Mouse (Mus musculus) lung, postnatal 0 days (tissue): ENCODE results near the gene Trp53rkb. TPM values are rescaled to one million over a fixed set of nuclear protein-coding genes. Genes with fewer than 3 reads are reported as not detected.

Experiments
- ATAC-seq: fragments of 200-750 bp; cut with Nextera tagmentation; 2 replicates; pipeline ENCODE4 v1.8.0; 2017; ENCODE audit warnings: moderate library complexity
- DNase-seq: peaks from one replicate; pipeline ENCODE4 v3.0.0-alpha.2; 2016; ENCODE audit warnings: low spot score
- H3K27ac ChIP-seq: fragments of 300-500 bp; sonication (generic); 2 replicates; pipeline ENCODE4 v1.5.1; 2014; ENCODE audit warnings: antibody characterized with exemption, mild to moderate bottlenecking, low read length, mixed read lengths
- H3K27me3 ChIP-seq: fragments of 300-500 bp; sonication (generic); replicated peaks from 2 replicates; pipeline ENCODE4 v1.6.1; 2014; ENCODE audit warnings: low read length, mixed read lengths; ENCODE audit not compliant: insufficient read depth
- H3K36me3 ChIP-seq: fragments of 300-500 bp; sonication (generic); 2 replicates; pipeline ENCODE4 v1.6.1; 2014; ENCODE audit warnings: low read length, mixed read lengths; ENCODE audit not compliant: insufficient read depth
- H3K4me1 ChIP-seq: fragments of 300-500 bp; sonication (generic); 2 replicates; pipeline ENCODE4 v1.6.1; 2014; ENCODE audit warnings: antibody characterized with exemption, low read depth, low read length, mixed read lengths; ENCODE audit not compliant: insufficient read depth
- H3K4me2 ChIP-seq: fragments of 300-500 bp; sonication (generic); replicated peaks from 2 replicates; pipeline ENCODE4 v1.6.1; 2014; ENCODE audit warnings: low read depth, mild to moderate bottlenecking, low read length, moderate library complexity, mixed read lengths
- H3K4me3 ChIP-seq: fragments of 300-500 bp; sonication (generic); 2 replicates; pipeline ENCODE4 v1.5.1; 2014; ENCODE audit warnings: low read depth, low read length
- H3K9ac ChIP-seq: fragments of 300-500 bp; sonication (generic); replicated peaks from 2 replicates; pipeline ENCODE4 v1.6.1; 2014; ENCODE audit warnings: low read depth, mild to moderate bottlenecking
- H3K9me3 ChIP-seq: fragments of 300-500 bp; sonication (generic); 2 replicates; pipeline ENCODE4 v1.6.1; 2016; ENCODE audit warnings: low read length, mixed read lengths
- CTCF ChIP-seq: IDR thresholded peaks from 2 replicates; pipeline ENCODE4 v1.5.1; 2016; ENCODE audit warnings: antibody characterized with exemption, mild to moderate bottlenecking
- EP300 ChIP-seq: IDR thresholded peaks from 2 replicates; pipeline ENCODE4 v1.6.1; 2016; ENCODE audit warnings: antibody characterized with exemption, mild to moderate bottlenecking, control low read depth
- WGBS: fragments of 180-500 bp; shearing (Covaris S2); extraction: QIAGEN DNeasy Blood & Tissue Kit; methylation state at CpG from one replicate; pipeline ENCODE4 v1.1.7; 2014; 5-methylcytosine and 5-hydroxymethylcytosine counted together
- polyA plus RNA-seq: library from polyadenylated mRNA; unstranded; fragments of >200 nt; fragmentation: Nextera tagmentation; extraction: Ambion mirVana; gene quantifications from 2 replicates; pipeline ENCODE4 v1.2.1, GENCODE M21; 2015

Gene Trp53rkb
- polyA plus RNA-seq, 1 experiment from 2014 or later: 4.8 TPM

DNA sequence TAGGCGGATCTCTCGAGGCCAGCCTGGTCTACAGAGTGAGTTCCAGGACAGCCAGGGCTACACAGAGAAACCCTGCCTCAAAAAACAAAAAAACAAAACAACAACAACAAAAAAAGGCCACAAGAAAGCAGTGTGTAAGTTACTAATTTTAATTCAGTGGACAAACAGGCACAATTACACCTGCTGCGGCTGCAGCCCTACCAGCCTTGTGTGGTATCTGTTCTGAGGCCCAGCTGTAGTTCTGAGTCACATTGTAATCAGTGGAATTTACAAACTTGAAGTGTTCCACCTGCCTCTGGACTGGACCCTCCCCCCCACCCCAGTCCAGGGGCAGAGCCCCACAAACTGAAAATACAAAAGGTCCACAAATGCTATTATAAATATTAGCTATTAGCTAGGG lies 11.0 kb downstream of the Trp53rkb start:
- Histone ChIP-seq H3K9me3 (no peaks in the 10 kb centered on the region), H3K36me3 (no peaks in the 10 kb centered on the region), H3K4me1 (peaks cover 3% of the 10 kb centered on the region; the same call in 1 of the 2 replicates), H3K27ac (no peak overlapping the region), H3K4me3 (no peak overlapping the region), H3K4me2 (no peak overlapping the region), H3K9ac (no peak overlapping the region), H3K27me3 (no peaks in the 10 kb centered on the region)
- 86% methylated on average over 3 of the region's 3 CpGs for WGBS
- TF ChIP-seq CTCF: no peak
- TF ChIP-seq EP300: no peak
- ATAC-seq (no peak), DNase-seq (no peak)

DNA sequence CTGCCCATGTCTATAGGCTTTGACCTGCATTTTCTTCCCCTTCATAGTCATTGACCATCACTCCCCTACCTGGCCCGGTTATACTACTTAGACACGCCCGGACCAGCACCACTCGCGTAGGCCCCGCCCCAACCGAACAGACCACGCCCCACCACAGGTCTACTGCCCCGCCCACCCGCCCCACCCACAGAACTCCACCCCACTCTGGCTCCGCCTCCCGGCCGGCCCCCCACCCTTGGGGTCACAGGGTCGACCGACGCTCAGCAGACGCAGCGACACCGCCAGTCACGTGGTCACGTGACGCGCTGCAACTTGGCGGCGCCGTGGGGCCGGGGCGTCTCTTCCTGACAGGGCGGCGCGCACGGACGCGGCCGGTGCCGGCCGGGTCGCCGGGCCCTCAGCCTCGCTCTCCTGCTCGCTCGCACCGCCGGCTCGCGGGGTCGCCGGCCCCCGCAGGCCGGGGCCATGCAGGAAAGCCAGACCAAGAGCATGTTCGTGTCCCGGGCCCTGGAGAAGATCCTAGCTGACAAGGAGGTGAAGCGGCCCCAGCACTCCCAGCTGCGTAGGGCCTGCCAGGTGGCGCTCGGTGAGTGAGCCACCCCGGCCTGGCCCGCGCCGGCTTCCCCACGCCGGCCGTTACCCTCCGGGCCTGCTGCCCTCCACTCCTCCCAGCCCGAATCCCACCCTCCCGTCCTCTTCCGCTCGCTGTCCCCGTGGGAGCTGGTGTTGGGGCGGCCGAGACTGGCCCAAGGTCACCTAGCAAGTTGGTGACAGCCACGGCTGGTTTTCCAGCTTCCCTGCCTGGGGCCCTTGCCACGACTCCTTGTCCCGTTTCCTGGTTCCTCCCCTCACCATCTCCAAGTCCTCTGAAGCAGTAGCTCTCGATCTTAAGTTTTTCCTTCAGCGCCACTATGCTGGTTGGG lies 13.2 kb downstream of the Trp53rkb start, which contains the start of gene Arfgef2:
Gene Arfgef2, plus strand, starts transcription at position 339 of the 923 bp plus-strand sequence.
- WGBS: under 1% methylated on average over 67 of the region's 76 CpGs
- H3K4me1 ChIP-seq: peaks cover 3% of the 10 kb centered on the region; the same call in 1 of the 2 replicates
- peak within 1 kb of the TSS; percentile 86 for H3K4me2 ChIP-seq
- H3K27me3 ChIP-seq: no peaks in the 10 kb centered on the region
- H3K36me3 ChIP-seq: no peaks in the 10 kb centered on the region
- TF ChIP-seq EP300: no peak
- TF ChIP-seq CTCF: no peak
- peak within 1 kb of the TSS; percentile 89 for H3K9ac ChIP-seq
- ATAC-seq (peak; percentile 91), DNase-seq (peak; percentile 93)
- peak within 1 kb of the TSS; percentile 96 for H3K27ac ChIP-seq
- H3K4me3 ChIP-seq: peak within 1 kb of the TSS; percentile 90
- no peaks in the 10 kb centered on the region for H3K9me3 ChIP-seq

DNA sequence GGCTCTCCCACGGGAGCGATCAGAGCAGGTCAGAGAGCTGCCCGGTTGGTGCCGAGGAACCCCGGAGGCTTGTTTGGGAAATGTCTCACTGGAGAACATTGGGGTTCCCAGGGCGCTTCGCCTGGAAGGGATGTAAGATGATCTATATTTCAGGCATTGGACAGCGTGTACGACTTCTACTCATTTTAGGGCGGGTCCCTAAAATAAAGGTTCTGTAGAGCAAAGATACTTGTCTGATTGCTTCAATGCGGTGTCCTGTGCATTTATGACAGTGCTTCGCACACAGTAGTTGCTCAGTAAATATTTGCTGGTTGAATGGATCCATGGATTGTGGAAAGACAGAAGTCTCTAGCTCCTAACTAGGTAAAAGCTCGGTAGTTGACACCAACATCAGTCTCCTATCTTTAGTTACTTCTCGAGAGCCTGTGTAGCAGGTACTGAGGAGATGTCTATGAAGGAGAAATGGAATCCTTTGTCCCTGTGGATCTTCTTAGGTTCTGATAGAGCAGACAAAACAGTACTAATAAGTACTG lies 13.9 kb downstream of the Trp53rkb start:
- DNase-seq: peak; percentile 31
- H3K4me2 ChIP-seq: peak overlapping the region; percentile 86
- no peaks in the 10 kb centered on the region for H3K36me3 ChIP-seq
- no peak for TF ChIP-seq CTCF
- TF ChIP-seq EP300: no peak
- 12% methylated on average over 14 of the region's 14 CpGs for WGBS
- no peaks in the 10 kb centered on the region for H3K27me3 ChIP-seq
- no peaks in the 10 kb centered on the region for H3K9me3 ChIP-seq
- no peak for ATAC-seq
- peak overlapping the region; percentile 96 for H3K27ac ChIP-seq
- peaks cover 3% of the 10 kb centered on the region; the same call in 1 of the 2 replicates for H3K4me1 ChIP-seq
- peak overlapping the region; percentile 89 for H3K9ac ChIP-seq
- peak overlapping the region; percentile 90 for H3K4me3 ChIP-seq

DNA sequence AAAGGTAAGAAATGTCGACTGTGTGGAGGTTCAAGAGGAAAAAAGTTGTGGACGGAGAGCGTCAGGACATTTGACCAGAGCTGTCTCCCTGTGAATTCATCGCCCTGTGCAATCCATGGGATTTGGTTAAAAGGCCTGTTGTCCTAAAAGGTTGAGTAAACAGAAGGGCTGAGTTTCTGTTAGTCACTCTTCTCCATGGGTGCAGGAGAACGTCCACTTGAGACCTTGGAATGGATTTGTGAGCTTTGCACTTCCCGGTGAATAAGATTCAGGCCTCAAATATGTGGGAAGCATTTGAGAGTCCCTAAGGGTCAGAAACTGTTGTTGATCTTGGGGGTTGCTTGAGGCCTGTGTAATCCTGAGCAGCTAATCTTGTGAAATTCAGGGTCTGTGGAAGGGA lies 14.5 kb downstream of the Trp53rkb start:
- TF ChIP-seq EP300 (peak; percentile 76), CTCF (no peak)
- ATAC-seq: peak; percentile 70

DNA sequence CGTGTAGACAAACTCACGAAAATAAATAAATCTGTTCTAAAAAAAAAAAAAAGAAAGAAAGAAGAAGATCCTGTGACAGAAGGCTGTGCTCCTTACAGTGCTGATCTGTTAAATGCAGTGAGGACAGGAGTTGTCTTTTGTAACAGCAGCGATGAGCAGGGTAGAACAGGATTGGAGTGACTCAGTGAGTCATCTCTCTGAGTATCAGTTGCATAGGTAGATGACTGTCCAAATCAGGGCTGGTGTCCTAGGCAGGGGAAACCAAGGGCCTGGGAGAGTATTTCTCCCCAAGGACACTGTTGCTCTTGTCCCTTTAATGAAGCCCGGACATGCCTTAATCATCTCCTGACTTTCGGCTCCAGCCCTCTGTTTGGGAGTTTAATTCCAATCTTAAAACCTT lies 17.2 kb downstream of the Trp53rkb start:
- Histone ChIP-seq H3K4me3 (no peak overlapping the region), H3K27ac (no peak overlapping the region), H3K27me3 (no peaks in the 10 kb centered on the region), H3K9ac (no peak overlapping the region), H3K4me2 (no peak overlapping the region), H3K4me1 (peaks cover 3% of the 10 kb centered on the region; the same call in 1 of the 2 replicates), H3K36me3 (no peaks in the 10 kb centered on the region), H3K9me3 (no peaks in the 10 kb centered on the region)
- DNase-seq (no peak), ATAC-seq (no peak)
- WGBS: 94% methylated on average over 5 of the region's 5 CpGs
- TF ChIP-seq CTCF (no peak), EP300 (no peak)

More for the DNA sequence above, 14.5 kb downstream of the Trp53rkb start:
- Histone ChIP-seq H3K4me1 (peaks cover 3% of the 10 kb centered on the region; the same call in 1 of the 2 replicates), H3K9ac (0 out of 2 replicates have a peak overlapping the region, but pooled peaks have one; percentile 5), H3K4me2 (peak overlapping the region; percentile 86), H3K36me3 (no peaks in the 10 kb centered on the region), H3K4me3 (peak overlapping the region; percentile 90; the same call in 1 of the 2 replicates), H3K27ac (peak overlapping the region; percentile 96), H3K9me3 (no peaks in the 10 kb centered on the region), H3K27me3 (no peaks in the 10 kb centered on the region)
- WGBS: 58% methylated on average over 6 of the region's 6 CpGs
- DNase-seq: peak; percentile 90

DNA sequence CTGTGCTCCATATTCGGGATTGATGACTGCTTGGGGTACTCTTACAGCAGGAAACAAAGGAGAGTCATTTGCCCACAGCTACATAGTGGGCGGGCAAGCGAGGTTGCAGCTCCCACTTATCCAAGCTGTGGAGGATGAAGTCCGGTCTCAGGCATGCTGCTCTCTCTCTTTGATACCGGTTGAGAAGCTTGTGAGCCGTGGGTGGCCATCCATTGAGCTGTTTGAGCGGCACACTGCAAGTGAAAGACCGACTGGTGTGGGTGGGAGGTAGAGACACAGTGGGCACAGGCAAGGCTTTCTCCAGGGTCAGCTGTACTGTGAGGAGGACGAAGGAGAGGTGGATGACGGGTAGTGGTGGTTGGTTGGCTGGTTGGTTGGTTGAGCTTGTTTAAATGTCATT lies 18.5 kb downstream of the Trp53rkb start:
- TF ChIP-seq EP300: no peak
- TF ChIP-seq CTCF: no peak
- 82% methylated on average over 10 of the region's 10 CpGs for WGBS
- Histone ChIP-seq H3K36me3 (no peaks in the 10 kb centered on the region), H3K27me3 (no peaks in the 10 kb centered on the region), H3K4me1 (peaks cover 3% of the 10 kb centered on the region; the same call in 1 of the 2 replicates), H3K4me2 (no peak overlapping the region), H3K27ac (no peak overlapping the region), H3K9me3 (no peaks in the 10 kb centered on the region), H3K9ac (no peak overlapping the region), H3K4me3 (no peak overlapping the region)
- DNase-seq (no peak), ATAC-seq (no peak)
